Mouse (Mus musculus) right cerebral cortex, postnatal 36 days (tissue): ENCODE measurements at regions not wholly inside any gene's neighbourhood (a gene's known extent, or its start where the extent isn't known, plus 50 kb on each side); places are given as distances from the start of the nearest gene placed in this dataset.

Experiments
- DNase-seq, 2 experiments: peaks; one replicate each; pipeline ENCODE4 v3.0.0; 2022; ENCODE audit warnings: low spot score in 2 of 2, mixed read lengths in 1 of 2

GRCm38 (mm10) chr11:56290651-56291578 lies 250.1 kb upstream of the Nmur2 start:
- DNase-seq, result no peak

GRCm38 (mm10) chr11:56285575-56286260 lies 244.9 kb upstream of the Nmur2 start:
- peak in 1 of 2 experiments; percentile 5 for DNase-seq

GRCm38 (mm10) chr11:56281201-56281600 lies 240.4 kb upstream of the Nmur2 start:
- peak in 1 of 2 experiments; percentile 20 for DNase-seq

- no peak for DNase-seq
Measured at GRCm38 (mm10) chr11:56280216-56280615, 239.4 kb upstream of the Nmur2 start.

- DNase-seq, result no peak
Measured at GRCm38 (mm10) chr11:56269915-56270493, 229.2 kb upstream of the Nmur2 start.

- DNase-seq, result no peak
Measured at GRCm38 (mm10) chr11:56262726-56263125, 221.9 kb upstream of the Nmur2 start.

- no peak for DNase-seq
Measured at GRCm38 (mm10) chr11:56256356-56256755, 215.5 kb upstream of the Nmur2 start.

GRCm38 (mm10) chr11:56254437-56254836 lies 213.6 kb upstream of the Nmur2 start:
- DNase-seq, result no peak

- DNase-seq, result no peak
Measured at GRCm38 (mm10) chr11:56247333-56247823, 206.6 kb upstream of the Nmur2 start.

GRCm38 (mm10) chr11:56246549-56247332 lies 205.9 kb upstream of the Nmur2 start:
- peak; percentile 65 to 83 for DNase-seq

- DNase-seq, result peak; percentile 17 to 34
Measured at GRCm38 (mm10) chr11:56244951-56245350, 204.1 kb upstream of the Nmur2 start.

GRCm38 (mm10) chr11:56243447-56243846 lies 202.6 kb upstream of the Nmur2 start:
- peak; percentile 6 to 12 for DNase-seq

GRCm38 (mm10) chr11:56238745-56239144 lies 197.9 kb upstream of the Nmur2 start:
- no peak for DNase-seq

GRCm38 (mm10) chr11:56224999-56225398 lies 184.2 kb upstream of the Nmur2 start:
- DNase-seq, result no peak

- no peak for DNase-seq
Measured at GRCm38 (mm10) chr11:56215706-56216105, 174.9 kb upstream of the Nmur2 start.

GRCm38 (mm10) chr11:56201844-56202243 lies 161.0 kb upstream of the Nmur2 start:
- DNase-seq, result no peak

- DNase-seq, result no peak
Measured at GRCm38 (mm10) chr11:56195316-56195715, 154.5 kb upstream of the Nmur2 start.

- no peak for DNase-seq
Measured at GRCm38 (mm10) chr11:56193426-56193825, 152.6 kb upstream of the Nmur2 start.

GRCm38 (mm10) chr11:56173895-56174294 lies 133.1 kb upstream of the Nmur2 start:
- no peak for DNase-seq

GRCm38 (mm10) chr11:56173246-56173645 lies 132.4 kb upstream of the Nmur2 start:
- peak in 1 of 2 experiments; percentile 7 for DNase-seq

GRCm38 (mm10) chr11:56169576-56169975 lies 128.8 kb upstream of the Nmur2 start:
- DNase-seq, result peak; percentile 45 to 59
